Mouse (Mus musculus): ENCODE data around the gene Mns1. TPM values are rescaled to one million over a fixed set of nuclear protein-coding genes. Genes with fewer than 3 reads are reported as not detected.
"Not testable (repeated sequence)": the region's sequence is repeated elsewhere in the genome, so short reads cannot be mapped to it uniquely, and the experiment has no call there.

Gene Mns1
- total RNA-seq, 2 experiments from 2014 or later: 0.59 to 1.1 TPM

DNA sequence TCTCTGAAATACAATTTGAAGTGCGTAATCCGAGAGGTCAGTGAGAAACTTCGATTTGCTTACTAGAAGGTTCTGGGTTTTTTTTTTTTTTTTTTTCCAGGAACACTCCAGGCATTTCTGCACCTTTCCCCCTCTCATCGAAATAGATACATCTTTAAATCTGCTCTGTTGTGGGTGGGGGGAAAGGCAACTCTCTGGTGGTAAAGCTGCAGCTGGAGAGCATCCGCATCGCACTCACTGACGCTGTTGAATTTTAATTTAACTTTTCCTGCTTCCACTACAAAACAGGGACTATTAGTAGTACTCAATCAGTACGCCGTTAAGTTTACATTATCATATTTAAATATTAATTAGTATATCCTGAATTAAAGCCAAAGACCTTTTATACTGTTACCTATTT, 938 bp downstream of the Mns1 start:
- Histone ChIP-seq H3K27ac (no peak overlapping the region), H3K4me3 (peak overlapping the region; percentile 60)
- DNase-seq (ENCODE audit: extremely low spot score in 1 of 2, low spot score in 2 of 2): no peak
- no peak for TF ChIP-seq CTCF (IDR thresholded peaks at IDR 0.05)
- intact Hi-C loops (cut with DNase I): no loop called here

DNA sequence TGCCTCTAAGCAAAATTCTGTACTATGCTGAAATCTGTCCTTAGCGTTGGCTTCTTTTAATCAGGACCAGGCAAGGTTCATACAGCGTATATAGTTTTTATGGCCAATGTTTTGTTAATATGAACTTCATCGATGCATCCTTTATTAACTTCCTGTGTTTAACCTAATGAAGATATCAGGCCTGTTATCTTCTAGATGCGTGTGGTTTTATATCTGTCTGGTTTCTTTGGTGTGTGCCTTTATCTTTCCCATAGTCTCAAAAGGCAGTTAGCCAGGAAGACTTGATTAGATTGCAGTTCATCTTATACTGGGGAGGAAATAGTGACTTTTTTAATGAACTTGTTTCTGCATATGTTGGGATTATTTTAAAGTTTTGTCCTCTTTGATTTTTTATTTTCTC, 2.5 kb downstream of the Mns1 start:
- TF ChIP-seq CTCF (IDR thresholded peaks at IDR 0.05): no peak
- no peak overlapping the region for H3K27ac ChIP-seq
- H3K4me3 ChIP-seq: no peak overlapping the region
- no peak for DNase-seq (ENCODE audit: extremely low spot score in 1 of 2, low spot score in 2 of 2)
- intact Hi-C loops (cut with DNase I): no loop called here

DNA sequence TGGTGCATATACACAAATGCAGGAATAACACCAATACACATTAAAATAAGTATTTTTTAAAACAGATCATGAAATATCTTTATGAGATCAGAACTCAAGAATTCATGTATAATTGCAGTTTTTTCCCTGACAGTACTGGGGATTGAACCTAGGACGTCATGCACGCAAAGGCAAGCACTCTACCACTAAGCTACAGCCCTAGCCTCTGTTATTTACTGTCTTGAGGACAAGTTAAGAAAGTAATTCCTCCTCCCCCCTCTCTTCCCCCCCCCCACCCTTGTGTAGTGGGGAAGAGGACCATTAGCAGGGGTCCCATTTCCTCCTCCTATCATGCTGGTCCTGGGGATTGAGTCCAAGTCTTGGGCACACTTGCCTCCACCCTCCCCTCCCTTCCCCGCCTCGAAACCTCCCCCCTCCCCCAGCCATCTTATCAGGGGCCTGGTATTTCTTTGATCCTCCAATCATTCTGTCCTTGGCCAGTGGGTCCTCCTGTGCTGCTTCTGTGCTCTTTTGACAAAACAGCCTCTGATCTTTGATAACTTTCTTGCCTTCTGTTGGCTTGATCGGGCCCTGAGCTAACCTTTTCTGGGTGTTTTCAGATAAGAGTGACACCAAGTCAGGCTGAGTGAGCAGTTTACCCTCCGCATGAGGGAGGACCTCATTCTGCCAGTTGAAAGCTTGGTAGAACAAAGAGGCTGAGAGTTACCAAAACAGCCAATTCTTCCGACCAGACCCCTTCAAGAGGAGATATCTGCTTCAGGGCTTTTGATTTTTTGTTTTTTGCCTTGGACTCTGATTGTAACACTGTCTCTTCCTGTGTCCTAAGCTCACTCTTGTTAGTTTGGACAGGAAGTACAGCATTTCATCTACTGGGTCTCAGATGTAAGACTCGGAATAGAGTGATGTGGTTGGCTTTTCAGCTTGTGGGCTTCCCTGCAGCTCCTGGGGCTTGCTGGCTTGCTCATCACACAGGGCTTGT, 3.4 kb downstream of the Mns1 start:
- DNase-seq (ENCODE audit: extremely low spot score in 1 of 2, low spot score in 2 of 2): no peak
- Histone ChIP-seq H3K4me3 (no peak overlapping the region), H3K27ac (no peak overlapping the region)
- intact Hi-C loops (cut with DNase I): no loop called here
- TF ChIP-seq CTCF (IDR thresholded peaks at IDR 0.05): no peak

DNA sequence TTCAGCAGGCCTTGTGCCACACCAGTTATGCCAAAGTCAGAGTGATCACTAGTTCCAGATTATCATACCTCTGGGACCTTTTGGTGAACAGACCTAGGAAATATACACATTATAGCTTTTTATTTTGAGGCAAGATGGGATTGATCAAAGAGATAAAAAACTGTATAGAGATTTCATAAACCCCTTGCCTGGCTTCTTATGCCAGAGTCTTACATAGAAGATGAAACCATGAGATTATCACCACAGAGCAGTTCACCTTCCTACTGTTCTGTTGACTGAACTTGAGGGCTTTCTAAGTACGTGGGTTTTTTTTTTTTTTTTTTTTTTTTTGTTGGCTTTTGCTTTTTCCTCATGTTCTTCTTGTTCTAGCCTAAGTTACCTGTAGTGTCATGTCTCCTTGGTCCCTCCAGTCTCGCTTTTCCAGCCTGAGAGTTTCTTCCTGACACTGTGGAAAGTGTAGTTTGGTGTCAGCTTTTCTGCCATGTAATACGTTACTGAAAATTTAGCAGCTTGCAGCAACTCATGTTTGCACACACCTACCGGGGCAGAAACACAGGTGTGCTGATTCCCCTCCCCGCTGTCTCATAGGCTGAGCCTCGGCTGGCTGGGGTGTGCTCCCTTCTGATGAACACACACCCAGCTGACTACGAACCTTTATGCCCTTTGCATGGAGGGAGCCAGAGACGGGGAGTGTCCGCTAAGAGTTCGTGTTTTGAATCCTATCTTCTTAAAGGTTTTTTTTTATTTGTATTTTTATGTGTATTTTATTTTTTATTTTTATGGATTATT, 4.3 kb downstream of the Mns1 start:
- Histone ChIP-seq H3K4me3 (no peak overlapping the region), H3K27ac (no peak overlapping the region)
- no peak for DNase-seq (ENCODE audit: extremely low spot score in 1 of 2, low spot score in 2 of 2)
- intact Hi-C loops (cut with DNase I): no loop called here
- no peak for TF ChIP-seq CTCF (IDR thresholded peaks at IDR 0.05)

DNA sequence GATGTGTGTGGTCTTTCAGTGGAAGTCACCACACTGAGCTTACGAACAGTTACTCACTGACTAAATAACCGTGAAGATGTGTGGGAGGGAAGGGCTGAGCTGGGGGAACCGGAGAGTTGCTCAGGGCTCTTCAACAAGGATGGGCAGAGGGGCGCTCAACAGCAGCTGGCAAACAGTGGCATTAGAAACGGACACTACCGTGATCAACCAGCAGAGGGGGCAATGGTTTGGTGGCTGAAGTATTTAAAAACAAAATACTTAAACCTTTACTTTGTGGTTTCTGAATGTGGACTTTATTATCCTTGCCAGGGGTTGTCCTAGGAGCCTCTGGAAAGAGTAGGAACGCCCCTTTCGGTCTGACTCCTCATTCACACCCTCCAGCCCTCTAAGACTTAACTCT, 10.2 kb downstream of the Mns1 start:
- DNase-seq (ENCODE audit: extremely low spot score in 1 of 2, low spot score in 2 of 2): peak; percentile 36 to 61
- Histone ChIP-seq H3K4me3 (no peak overlapping the region), H3K27ac (no peak overlapping the region)
- peak; percentile 79 for TF ChIP-seq CTCF (IDR thresholded peaks at IDR 0.05)
- intact Hi-C loops (cut with DNase I): no loop called here

DNA sequence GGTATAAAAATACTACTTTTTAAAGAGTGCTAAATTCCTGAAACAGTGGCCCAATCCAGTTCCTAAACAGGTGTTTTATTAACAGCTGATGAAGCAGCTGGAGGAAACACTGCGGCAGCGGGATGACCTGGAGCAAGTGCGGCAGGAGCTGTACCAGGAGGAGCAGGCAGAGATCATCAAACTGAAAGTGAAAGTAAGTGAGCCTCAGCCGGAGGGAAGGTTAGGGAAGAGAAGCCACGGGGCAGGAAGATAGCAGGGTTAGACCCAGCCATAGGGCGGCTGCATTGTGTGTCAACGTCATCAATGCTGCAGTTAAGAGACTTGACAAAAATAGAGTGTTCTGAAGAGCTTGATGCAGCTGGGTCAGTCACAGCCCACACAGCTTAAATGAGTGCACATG, 11.6 kb downstream of the Mns1 start:
- TF ChIP-seq CTCF (IDR thresholded peaks at IDR 0.05): no peak
- no peak overlapping the region for H3K27ac ChIP-seq
- DNase-seq (ENCODE audit: extremely low spot score in 1 of 2, low spot score in 2 of 2): no peak
- peak overlapping the region; percentile 31 for H3K4me3 ChIP-seq
- intact Hi-C loops (cut with DNase I): no loop called here

DNA sequence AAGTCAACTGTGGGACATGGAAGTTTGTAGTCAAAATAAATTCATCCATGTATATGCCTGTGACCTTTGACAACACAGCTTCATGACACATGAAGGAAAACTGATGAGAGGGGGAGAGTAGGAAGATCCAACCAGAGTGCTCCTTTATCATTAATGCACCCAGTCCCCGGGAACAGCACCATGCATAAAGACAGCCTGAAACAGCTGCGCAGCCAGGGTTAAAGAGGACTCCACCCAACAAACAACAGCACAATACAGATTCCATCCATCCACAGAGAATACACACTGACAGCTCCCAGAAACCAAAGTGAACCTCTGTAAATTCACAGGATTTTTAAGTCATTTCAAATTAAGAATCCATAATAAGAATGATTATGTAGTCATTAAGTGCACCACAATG, 12.0 kb downstream of the Mns1 start:
- no peak for TF ChIP-seq CTCF (IDR thresholded peaks at IDR 0.05)
- no peak overlapping the region for H3K4me3 ChIP-seq
- intact Hi-C loops (cut with DNase I): no loop called here
- no peak for DNase-seq (ENCODE audit: extremely low spot score in 1 of 2, low spot score in 2 of 2)
- H3K27ac ChIP-seq: no peak overlapping the region

DNA sequence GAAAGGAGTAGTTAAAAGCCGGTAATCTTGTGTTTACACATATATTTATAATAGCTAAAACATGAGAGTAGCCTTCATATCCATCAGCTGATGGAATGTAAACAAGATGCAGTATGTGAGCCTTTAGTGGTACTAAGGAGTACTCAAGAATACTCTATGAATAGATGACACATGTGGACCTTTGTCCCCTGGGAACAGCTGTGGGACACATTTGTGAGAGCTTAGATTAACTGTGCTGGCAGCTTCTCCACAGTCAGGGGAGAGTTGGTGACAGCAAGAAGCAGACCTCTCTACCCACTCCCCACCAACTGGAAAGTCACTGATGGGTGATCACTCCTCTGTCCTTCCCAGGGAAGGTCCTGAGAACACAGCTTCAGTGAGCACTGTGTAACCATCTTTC, 12.6 kb downstream of the Mns1 start:
- TF ChIP-seq CTCF (IDR thresholded peaks at IDR 0.05): no peak
- DNase-seq (ENCODE audit: extremely low spot score in 1 of 2, low spot score in 2 of 2): no peak
- no peak overlapping the region for H3K27ac ChIP-seq
- intact Hi-C loops (cut with DNase I): no loop called here
- no peak overlapping the region for H3K4me3 ChIP-seq

DNA sequence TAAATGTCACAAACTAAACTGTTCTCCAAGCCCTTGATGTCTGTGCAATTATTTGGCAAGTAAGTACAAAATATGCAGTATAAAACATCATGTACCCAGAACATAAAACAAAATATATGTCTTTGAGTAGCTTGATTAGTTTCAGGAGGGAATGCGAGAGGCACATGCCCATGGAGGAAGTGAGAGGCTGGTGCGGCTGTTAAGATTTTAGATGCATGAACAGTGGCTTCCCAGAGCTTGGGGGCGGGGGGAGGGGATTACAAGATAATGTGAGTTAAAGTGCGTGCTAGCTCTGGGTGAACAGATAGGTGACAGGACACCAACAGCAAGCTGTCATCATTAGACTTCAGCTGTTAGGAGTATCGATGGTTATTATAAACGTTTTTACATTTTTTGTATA, 13.3 kb downstream of the Mns1 start:
- Histone ChIP-seq H3K4me3 (no peak overlapping the region), H3K27ac (no peak overlapping the region)
- intact Hi-C loops (cut with DNase I): no loop called here
- TF ChIP-seq CTCF (IDR thresholded peaks at IDR 0.05): no peak
- no peak for DNase-seq (ENCODE audit: extremely low spot score in 1 of 2, low spot score in 2 of 2)

DNA sequence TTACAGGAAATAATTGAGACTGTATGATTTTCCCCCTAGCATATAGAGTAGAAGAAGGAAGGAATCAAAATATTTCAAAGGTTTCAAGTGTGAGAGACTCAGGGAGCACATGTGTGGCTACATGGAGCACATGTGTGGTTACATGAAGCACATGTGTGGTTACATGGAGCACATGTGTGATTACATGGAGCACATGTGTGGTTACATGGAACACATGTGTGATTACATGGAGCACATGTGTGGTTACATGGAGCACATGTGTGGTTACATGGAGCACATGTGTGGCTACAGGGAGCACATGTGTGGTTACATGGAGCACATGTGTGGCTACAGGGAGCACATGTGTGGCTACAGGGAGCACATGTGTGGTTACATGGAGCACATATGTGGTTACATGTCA, 16.5 kb downstream of the Mns1 start:
- DNase-seq (ENCODE audit: extremely low spot score in 1 of 2, low spot score in 2 of 2); H3K27ac ChIP-seq; H3K4me3 ChIP-seq; intact Hi-C loops (cut with DNase I): not testable (repeated sequence)

DNA sequence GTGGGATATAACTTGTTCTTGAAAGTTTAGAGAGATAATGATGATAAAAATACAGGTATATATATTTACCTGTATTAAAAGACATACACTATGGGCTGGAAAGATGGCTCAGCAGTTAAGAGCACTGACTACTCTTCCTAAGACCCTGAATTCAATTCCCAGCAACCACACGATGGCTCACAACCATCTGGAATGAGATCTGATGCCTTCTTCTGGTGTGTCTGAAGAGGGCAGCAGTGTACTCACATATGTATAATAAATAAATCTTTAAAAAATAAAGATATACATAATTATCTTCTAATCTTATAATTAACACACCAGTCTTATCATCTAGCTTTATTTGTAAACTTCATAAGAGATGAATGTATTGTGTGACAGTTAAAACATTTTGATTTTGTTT, 18.6 kb downstream of the Mns1 start:
- intact Hi-C loops (cut with DNase I): loop anchor here (5.0 kb wide), 2 partner anchors 76 to 161 kb away; partner anchors contain the start of gene Rfx7
- Histone ChIP-seq H3K27ac (no peak overlapping the region), H3K4me3 (no peak overlapping the region)
- no peak for DNase-seq (ENCODE audit: extremely low spot score in 1 of 2, low spot score in 2 of 2)
- TF ChIP-seq CTCF (IDR thresholded peaks at IDR 0.05): peak; percentile 11; the same call in 1 of the 2 replicates

DNA sequence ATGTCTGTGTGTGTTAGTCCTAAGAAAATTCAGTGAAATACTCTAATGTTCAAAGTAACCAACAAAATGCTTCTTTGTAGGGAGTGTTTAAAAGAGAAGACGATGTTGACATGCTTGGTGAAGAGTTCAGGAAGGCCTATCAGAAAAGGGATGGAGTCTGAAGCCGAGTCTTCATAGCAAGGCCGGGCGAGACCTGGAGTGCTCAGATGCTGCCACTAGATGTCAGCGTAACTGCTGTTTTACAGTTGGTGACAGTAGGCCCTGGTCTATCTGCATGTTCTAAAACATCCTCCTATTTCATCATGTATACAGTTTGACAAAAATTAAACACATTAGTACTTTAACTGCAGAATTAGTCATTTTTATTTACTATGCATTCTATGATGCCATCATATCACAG, 20.4 kb downstream of the Mns1 start:
- H3K27ac ChIP-seq: no peak overlapping the region
- no peak overlapping the region for H3K4me3 ChIP-seq
- intact Hi-C loops (cut with DNase I): loop anchor here (5.0 kb wide), 2 partner anchors 74 to 159 kb away; partner anchors contain the start of gene Rfx7
- peak; percentile 68 to 73 for DNase-seq (ENCODE audit: extremely low spot score in 1 of 2, low spot score in 2 of 2)
- peak; percentile 85 for TF ChIP-seq CTCF (IDR thresholded peaks at IDR 0.05)

Measured in left cerebral cortex, adult 2 months (tissue).